Mouse (Mus musculus): ENCODE measurements around the gene Slc26a10.

Gene Slc26a10

GRCm38 (mm10) chr10:127189651-127190381 lies 9.4 kb upstream of the Slc26a10 start, which contains the start of gene Arhgef25:
Gene Arhgef25, minus strand, starts transcription at chr10:127190083.
- Histone ChIP-seq H3K36me3 (ENCODE audit: insufficient read depth, low read length) (peaks cover 53% of the 10 kb centered on the region), H3K4me3 (replicated peaks; ENCODE audit: low read length) (peak within 1 kb of the TSS; percentile 88), H3K4me1 (replicated peaks; ENCODE audit: low read depth, low read length) (peaks cover 84% of the 10 kb centered on the region), H3K27me3 (ENCODE audit: insufficient read depth, low read length) (0 out of 2 replicates have a peak, but pooled peaks cover 3% of the 10 kb centered on the region), H3K9me3 (ENCODE audit: low read length) (no peaks in the 10 kb centered on the region)
- TF ChIP-seq CTCF (conservative IDR thresholded peaks at IDR 0.05; ENCODE audit: low read length) (no peak), NANOG (IDR thresholded peaks at IDR 0.05; ENCODE audit: borderline replicate concordance, low read length) (no peak), POU5F1 (IDR thresholded peaks at IDR 0.05; ENCODE audit: borderline replicate concordance, low read length) (no peak)

DNA sequence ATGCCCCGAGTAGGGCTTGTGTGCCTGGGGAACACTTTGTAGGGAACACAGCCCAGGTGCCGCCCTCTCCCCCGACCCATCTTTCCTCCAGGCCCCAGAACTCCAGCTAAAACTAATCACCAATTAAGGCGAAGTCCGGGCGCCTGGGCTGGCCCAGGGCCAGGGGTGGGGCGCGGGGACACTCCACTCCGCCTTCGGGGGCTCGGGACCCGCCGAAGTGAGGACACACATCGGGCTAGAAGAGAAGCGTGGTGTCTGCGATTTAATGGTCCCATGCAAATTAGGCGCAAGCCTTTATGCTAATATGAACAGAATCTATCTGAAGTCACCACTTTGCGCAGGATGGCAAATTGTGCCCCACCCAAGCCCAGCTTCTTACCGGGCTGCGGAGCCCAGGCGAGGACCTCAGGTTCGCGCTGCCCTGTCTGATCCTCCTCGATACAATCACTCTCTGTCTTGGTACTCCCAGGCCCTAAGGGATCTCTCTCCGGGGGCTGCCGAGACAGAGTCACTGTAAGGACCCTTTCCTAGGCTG lies 8.7 kb upstream of the Slc26a10 start:
- Histone ChIP-seq H3K36me3 (ENCODE audit: insufficient read depth, low read length) (peaks cover 56% of the 10 kb centered on the region), H3K4me3 (replicated peaks; ENCODE audit: low read length) (peak overlapping the region; percentile 88), H3K9me3 (ENCODE audit: low read length) (no peaks in the 10 kb centered on the region), H3K4me1 (replicated peaks; ENCODE audit: low read depth, low read length) (peaks cover 84% of the 10 kb centered on the region), H3K27me3 (ENCODE audit: insufficient read depth, low read length) (0 out of 2 replicates have a peak, but pooled peaks cover 3% of the 10 kb centered on the region)
- no peak for TF ChIP-seq CTCF (conservative IDR thresholded peaks at IDR 0.05; ENCODE audit: low read length)
- no peak for TF ChIP-seq POU5F1 (IDR thresholded peaks at IDR 0.05; ENCODE audit: borderline replicate concordance, low read length)
- TF ChIP-seq NANOG (IDR thresholded peaks at IDR 0.05; ENCODE audit: borderline replicate concordance, low read length), result no peak

DNA sequence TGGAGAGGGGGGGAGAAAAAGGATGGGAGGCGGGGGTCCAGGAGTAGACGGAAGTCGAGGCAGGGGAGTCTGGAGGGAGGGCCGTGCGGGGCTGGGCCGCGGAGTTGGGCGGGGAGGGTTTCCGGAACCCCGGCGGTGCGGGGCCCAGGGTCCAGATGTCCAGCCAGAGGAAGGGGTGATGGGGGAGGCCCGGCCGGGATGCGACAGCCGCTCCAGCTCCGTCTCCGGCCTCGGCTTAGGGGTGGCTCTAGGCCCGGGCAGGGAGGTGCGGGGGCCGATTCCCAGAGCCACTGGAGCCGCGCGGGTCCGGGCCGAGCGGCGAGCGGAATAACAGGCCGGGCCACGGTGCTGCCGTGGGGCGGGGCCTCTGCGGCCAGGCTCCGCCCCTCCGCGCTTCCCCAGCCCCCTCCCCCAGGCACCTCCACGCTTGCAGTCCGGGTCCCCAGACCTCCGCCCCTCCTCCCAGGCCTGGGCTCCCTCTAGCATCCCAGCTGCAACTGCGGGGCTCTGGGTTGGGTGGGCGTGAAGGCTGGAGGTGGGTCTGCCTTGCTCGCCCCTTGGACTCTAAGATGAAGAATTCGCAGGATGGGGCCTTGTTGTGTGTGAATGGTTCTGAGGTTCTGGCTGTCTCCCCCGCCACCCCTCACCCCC lies 8.1 kb upstream of the Slc26a10 start:
- TF ChIP-seq POU5F1 (IDR thresholded peaks at IDR 0.05; ENCODE audit: borderline replicate concordance, low read length), result no peak
- TF ChIP-seq NANOG (IDR thresholded peaks at IDR 0.05; ENCODE audit: borderline replicate concordance, low read length), result no peak
- Histone ChIP-seq H3K4me3 (replicated peaks; ENCODE audit: low read length) (peak overlapping the region; percentile 88), H3K4me1 (replicated peaks; ENCODE audit: low read depth, low read length) (peaks cover 87% of the 10 kb centered on the region), H3K27me3 (ENCODE audit: insufficient read depth, low read length) (0 out of 2 replicates have a peak, but pooled peaks cover 3% of the 10 kb centered on the region), H3K9me3 (ENCODE audit: low read length) (no peaks in the 10 kb centered on the region), H3K36me3 (ENCODE audit: insufficient read depth, low read length) (peaks cover 55% of the 10 kb centered on the region)

- peak overlapping the region; percentile 88 for H3K4me3 ChIP-seq (replicated peaks; ENCODE audit: low read length)
- H3K9me3 ChIP-seq (ENCODE audit: low read length), result no peaks in the 10 kb centered on the region
- no peak for TF ChIP-seq NANOG (IDR thresholded peaks at IDR 0.05; ENCODE audit: borderline replicate concordance, low read length)
- TF ChIP-seq POU5F1 (IDR thresholded peaks at IDR 0.05; ENCODE audit: borderline replicate concordance, low read length), result no peak
- TF ChIP-seq CTCF (conservative IDR thresholded peaks at IDR 0.05; ENCODE audit: low read length), result no peak
- H3K27me3 ChIP-seq (ENCODE audit: insufficient read depth, low read length), result 0 out of 2 replicates have a peak, but pooled peaks cover 3% of the 10 kb centered on the region
- peaks cover 55% of the 10 kb centered on the region for H3K36me3 ChIP-seq (ENCODE audit: insufficient read depth, low read length)
- peaks cover 87% of the 10 kb centered on the region for H3K4me1 ChIP-seq (replicated peaks; ENCODE audit: low read depth, low read length)
These were observed 7.6 kb upstream of the Slc26a10 start for GRCm38 (mm10) chr10:127188079-127188453.

DNA sequence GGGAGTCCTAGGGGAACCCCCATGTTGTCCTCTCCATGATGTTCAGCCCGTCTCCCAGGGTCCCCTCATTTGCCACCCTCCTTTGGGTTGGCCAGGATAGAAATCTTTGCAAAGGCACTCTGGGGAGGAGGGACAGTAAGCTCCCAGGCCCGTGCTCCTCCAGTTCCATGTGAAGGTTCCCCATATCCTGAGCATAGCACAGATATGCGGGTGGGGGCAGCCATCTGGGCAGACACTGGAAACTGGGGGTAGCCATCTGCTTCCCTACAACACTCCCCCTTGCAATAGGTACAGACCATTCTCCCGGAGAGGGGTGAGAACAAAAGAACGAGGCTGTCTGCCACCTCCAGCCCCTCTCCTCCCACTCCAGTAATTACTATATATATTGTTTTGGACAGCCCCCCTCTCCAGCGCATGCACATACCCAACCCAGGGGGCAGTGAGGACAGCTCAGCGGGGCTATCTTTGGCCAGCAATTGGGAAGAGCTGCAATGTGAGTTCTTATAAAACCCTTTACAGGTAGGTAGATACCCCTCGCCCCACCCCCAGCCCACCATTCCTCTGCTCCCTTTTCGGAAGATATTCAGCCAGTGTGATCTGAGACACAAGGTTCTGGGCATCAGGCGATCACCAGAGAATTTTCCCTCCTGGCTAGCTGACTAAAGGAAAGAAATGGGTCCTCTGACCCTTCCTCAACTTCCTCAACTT lies 7.1 kb upstream of the Slc26a10 start:
- H3K9me3 ChIP-seq (ENCODE audit: low read length), result no peaks in the 10 kb centered on the region
- H3K4me3 ChIP-seq (replicated peaks; ENCODE audit: low read length), result peak overlapping the region; percentile 88
- H3K4me1 ChIP-seq (replicated peaks; ENCODE audit: low read depth, low read length), result peaks cover 87% of the 10 kb centered on the region
- H3K36me3 ChIP-seq (ENCODE audit: insufficient read depth, low read length), result peaks cover 55% of the 10 kb centered on the region
- TF ChIP-seq NANOG (IDR thresholded peaks at IDR 0.05; ENCODE audit: borderline replicate concordance, low read length) (no peak), POU5F1 (IDR thresholded peaks at IDR 0.05; ENCODE audit: borderline replicate concordance, low read length) (no peak), CTCF (conservative IDR thresholded peaks at IDR 0.05; ENCODE audit: low read length) (no peak)
- H3K27me3 ChIP-seq (ENCODE audit: insufficient read depth, low read length), result 0 out of 2 replicates have a peak, but pooled peaks cover 4% of the 10 kb centered on the region

DNA sequence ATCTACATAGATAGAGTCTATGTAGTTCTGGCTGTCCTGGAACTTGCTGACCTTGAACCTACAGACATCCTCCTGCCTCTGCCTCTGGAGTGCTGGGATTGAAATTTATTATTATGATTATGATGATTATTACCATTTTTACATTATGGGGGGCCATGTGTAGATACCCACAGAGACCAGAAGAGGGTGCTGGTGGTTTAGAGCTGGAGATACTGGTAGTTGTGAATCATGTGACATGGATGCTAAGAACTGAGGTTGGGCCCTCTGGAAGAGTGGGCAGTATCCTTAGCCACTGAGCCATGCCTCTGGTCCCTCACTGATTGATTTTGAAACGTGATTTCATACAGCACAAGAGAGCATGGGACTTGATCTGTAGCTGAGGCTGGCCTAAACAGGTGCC lies 6.0 kb upstream of the Slc26a10 start:
- no peak for TF ChIP-seq NANOG (IDR thresholded peaks at IDR 0.05; ENCODE audit: borderline replicate concordance, low read length)
- TF ChIP-seq CTCF (conservative IDR thresholded peaks at IDR 0.05; ENCODE audit: low read length), result peak; percentile 71
- peaks cover 88% of the 10 kb centered on the region for H3K4me1 ChIP-seq (replicated peaks; ENCODE audit: low read depth, low read length)
- H3K9me3 ChIP-seq (ENCODE audit: low read length), result no peaks in the 10 kb centered on the region

DNA sequence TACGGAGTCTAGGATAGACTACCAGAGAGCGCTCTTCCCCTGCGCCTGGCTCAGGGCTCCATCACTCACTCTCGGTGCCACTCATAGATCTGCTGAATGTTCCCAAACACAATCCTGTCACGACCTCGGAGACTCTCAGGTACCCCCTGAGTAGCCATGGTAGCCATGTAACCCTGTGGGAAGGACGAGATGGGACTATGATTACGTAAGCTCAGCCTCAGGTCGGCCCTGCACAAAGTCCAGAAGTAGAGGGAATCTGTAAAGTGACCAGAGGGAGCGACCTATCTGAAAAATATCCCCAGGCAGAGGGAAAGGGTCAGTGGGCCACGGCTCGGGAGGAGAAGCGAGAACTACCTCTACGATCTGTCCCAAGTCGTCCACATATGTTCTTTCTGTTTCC lies 5.1 kb upstream of the Slc26a10 start:
- Histone ChIP-seq H3K36me3 (ENCODE audit: insufficient read depth, low read length) (peaks cover 41% of the 10 kb centered on the region), H3K4me1 (replicated peaks; ENCODE audit: low read depth, low read length) (peaks cover 88% of the 10 kb centered on the region), H3K9me3 (ENCODE audit: low read length) (no peaks in the 10 kb centered on the region), H3K4me3 (replicated peaks; ENCODE audit: low read length) (peak overlapping the region; percentile 65), H3K27me3 (ENCODE audit: insufficient read depth, low read length) (peaks cover 22% of the 10 kb centered on the region)
- TF ChIP-seq CTCF (conservative IDR thresholded peaks at IDR 0.05; ENCODE audit: low read length) (no peak), POU5F1 (IDR thresholded peaks at IDR 0.05; ENCODE audit: borderline replicate concordance, low read length) (no peak)

More for the DNA sequence above, 6.0 kb upstream of the Slc26a10 start:
- Histone ChIP-seq H3K4me3 (replicated peaks; ENCODE audit: low read length) (no peak overlapping the region), H3K36me3 (ENCODE audit: insufficient read depth, low read length) (peaks cover 51% of the 10 kb centered on the region), H3K27me3 (ENCODE audit: insufficient read depth, low read length) (peaks cover 13% of the 10 kb centered on the region; the same call in 1 of the 2 replicates)

DNA sequence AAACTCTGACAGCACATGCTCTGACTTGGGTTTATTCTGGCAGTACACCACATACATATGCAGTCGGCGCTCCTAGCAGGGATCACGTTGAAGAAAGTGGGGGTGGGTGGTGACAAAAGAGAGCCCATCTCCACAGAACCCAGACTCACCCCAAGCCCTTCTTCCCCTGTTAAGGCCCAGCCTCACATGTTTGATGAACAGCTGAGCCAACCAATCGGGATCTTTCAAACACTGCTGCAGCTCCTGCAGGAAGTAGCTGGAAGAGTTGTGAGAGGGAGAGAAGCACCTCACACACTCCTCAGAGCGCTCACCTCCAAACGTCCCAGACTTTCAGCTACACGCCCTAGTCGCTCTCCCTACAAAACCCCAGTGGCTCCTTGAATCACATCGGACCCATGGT lies 4.7 kb upstream of the Slc26a10 start:
- Histone ChIP-seq H3K9me3 (ENCODE audit: low read length) (no peaks in the 10 kb centered on the region), H3K4me3 (replicated peaks; ENCODE audit: low read length) (peak overlapping the region; percentile 65), H3K36me3 (ENCODE audit: insufficient read depth, low read length) (peaks cover 41% of the 10 kb centered on the region), H3K27me3 (ENCODE audit: insufficient read depth, low read length) (peaks cover 26% of the 10 kb centered on the region), H3K4me1 (replicated peaks; ENCODE audit: low read depth, low read length) (peaks cover 86% of the 10 kb centered on the region)
- TF ChIP-seq POU5F1 (IDR thresholded peaks at IDR 0.05; ENCODE audit: borderline replicate concordance, low read length) (no peak), NANOG (IDR thresholded peaks at IDR 0.05; ENCODE audit: borderline replicate concordance, low read length) (no peak)
